Mouse (Mus musculus) frontal cortex, adult 2 months (tissue): Measurements from ENCODE around the gene Shank2. TPM values are rescaled to one million over a fixed set of nuclear protein-coding genes. Genes with fewer than 3 reads are reported as not detected.

Experiments used
- DNase-seq, 2 experiments: peaks; one replicate each; pipeline ENCODE4 v3.0.0; 2022; ENCODE audit warnings: low spot score in 1 of 2; ENCODE audit errors: extremely low spot score in 1 of 2
- polyA plus RNA-seq: library from polyadenylated mRNA; depleted of rRNA; stranded (reverse); fragments of >200 nt; gene quantifications from 2 replicates; pipeline ENCODE4 v1.2.3, GENCODE M21; 2012

Shank2 gene
- polyA plus RNA-seq, 1 experiment = 63.4 TPM

DNA sequence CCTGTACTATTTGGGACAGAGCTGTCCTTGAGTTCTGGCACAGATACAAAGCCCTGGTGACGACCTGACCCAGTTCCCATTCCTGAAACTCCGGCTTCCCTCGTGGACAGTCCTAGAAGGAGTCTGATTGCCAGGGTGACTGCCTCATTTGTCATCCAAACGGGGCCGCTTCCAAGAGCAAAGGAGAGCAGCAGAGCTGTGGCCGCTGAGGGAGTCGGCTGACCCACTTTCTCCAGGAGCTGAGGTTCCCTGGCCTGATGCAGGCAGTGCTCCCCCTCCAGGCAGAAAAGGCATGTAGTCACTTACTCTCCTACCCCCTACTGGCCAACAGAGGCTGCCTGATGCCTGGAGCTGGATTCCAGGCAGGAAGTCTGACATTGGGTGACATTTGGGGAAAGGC lies 206.1 kb downstream of the Shank2 start:
- DNase-seq = peak; percentile 66 to 81

- DNase-seq = no peak
Observed at GRCm38 (mm10) chr7:144208628-144209027, 206.9 kb downstream of the Shank2 start.

GRCm38 (mm10) chr7:144210526-144210925 lies 208.8 kb downstream of the Shank2 start:
- DNase-seq = peak in 1 of 2 experiments; percentile 66

GRCm38 (mm10) chr7:144212694-144213093 lies 211.0 kb downstream of the Shank2 start:
- no peak for DNase-seq

DNA sequence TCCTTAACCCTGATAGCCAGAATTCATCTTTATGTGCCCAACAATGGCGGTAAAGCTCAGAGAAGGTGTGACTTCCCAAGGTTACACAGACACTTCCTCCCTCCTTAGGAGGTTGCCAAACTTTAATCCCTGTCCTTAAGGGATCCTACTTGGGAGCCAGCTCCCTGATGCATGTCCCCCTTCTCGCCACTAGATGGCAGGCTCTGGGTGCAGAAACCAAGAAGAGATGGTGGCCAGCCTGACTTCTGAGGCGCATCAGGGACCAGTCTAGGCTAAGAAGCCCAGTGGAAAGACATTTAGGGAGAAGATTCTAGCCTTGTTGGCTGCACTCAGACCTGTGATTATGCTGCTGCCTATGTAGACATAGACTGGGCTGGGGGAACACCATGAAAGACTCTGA lies 215.5 kb downstream of the Shank2 start:
- DNase-seq = peak in 1 of 2 experiments; percentile 92

- DNase-seq = no peak
Observed at GRCm38 (mm10) chr7:144228683-144229082, 227.0 kb downstream of the Shank2 start.

DNA sequence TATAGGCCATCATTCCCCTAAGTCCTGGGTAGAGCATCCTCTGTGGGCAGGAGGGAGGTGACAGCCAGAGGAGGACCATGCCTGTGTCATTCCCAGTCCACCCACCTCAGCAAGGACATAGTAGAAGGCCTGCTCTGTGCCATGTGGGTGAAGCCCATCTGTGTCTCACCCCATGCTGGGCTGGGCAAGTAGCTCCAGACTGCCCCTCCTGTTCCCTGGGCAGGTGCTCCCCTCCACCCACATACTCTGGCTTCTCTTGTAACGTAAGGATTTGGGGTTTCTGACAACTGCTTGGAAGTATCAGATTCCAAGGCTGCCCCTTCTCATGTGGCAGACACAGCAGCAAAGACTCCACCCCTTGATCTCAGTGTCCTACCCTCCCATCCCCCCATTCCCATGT lies 227.7 kb downstream of the Shank2 start:
- DNase-seq = no peak

DNA sequence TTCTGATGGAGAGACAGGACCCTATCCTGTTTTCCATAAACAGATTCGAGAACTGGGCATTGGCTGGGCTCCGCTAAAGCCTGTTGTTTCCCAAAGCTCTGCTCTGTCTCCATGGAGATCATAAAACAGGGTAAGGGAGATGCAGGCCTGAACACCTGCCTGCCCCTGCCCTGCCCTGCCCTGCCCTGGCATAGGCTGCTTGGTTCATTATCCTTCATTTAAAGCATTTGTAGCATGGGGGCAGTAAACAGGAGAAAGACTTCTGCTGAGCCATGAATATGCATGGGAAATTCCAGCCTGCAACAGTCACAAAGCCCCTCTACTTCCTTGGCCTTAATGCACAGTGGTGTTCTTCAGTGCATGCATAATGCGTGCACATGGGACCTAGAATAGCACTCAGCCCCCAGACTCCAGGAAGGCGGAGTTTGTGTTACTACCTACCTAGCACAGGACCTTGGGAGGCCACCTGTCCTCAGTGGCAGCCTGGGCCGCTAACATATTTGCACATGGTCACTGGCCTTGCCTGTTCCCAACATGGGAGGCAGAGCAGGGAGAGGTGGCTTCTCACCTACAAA lies 230.5 kb downstream of the Shank2 start:
- no peak for DNase-seq

- DNase-seq = no peak
Observed at GRCm38 (mm10) chr7:144233479-144233878, 231.8 kb downstream of the Shank2 start.

GRCm38 (mm10) chr7:144234783-144235182 lies 233.1 kb downstream of the Shank2 start:
- DNase-seq = no peak

- no peak for DNase-seq
Observed at GRCm38 (mm10) chr7:144235523-144235922, 233.8 kb downstream of the Shank2 start.

DNA sequence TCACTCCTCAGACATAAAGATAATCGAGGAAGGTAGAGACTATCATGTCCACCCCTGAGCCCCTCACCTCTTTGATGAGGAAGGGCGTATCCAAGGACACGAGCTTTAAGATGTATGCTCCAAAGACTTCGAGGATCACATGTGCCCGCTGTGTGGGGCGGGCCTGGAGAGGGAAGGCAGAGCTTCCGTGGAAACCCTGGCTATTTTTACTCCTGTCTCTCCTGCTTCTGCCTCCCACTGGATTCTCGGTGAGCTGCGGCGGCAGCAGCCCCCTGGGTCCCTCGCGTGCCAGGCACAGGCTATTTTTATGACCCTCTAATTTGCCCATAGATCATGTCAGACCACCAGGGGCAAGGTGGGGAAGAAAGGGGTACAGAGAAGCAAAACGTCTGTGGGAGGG lies 235.1 kb downstream of the Shank2 start:
- DNase-seq = peak; percentile 54 to 67

DNA sequence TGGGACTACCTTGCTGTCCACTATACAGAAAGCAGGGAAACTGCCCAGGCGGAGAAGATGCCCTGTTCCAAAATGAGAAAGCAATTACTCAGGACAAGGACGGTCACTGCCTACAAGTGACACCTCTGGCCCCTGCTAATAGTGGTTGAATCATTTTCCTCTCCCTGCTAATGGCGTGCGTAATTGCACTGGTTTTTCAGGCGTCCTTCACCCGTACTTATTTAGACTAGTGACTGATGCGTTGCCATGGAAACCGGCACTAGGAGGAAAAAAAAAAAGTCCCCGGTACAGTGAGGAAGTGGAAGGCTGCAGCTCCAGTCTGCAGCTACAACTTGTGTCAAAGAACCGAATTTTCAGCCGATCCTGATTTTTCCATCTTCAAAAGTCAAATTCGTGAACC lies 236.7 kb downstream of the Shank2 start:
- DNase-seq = peak; percentile 62 to 76

DNA sequence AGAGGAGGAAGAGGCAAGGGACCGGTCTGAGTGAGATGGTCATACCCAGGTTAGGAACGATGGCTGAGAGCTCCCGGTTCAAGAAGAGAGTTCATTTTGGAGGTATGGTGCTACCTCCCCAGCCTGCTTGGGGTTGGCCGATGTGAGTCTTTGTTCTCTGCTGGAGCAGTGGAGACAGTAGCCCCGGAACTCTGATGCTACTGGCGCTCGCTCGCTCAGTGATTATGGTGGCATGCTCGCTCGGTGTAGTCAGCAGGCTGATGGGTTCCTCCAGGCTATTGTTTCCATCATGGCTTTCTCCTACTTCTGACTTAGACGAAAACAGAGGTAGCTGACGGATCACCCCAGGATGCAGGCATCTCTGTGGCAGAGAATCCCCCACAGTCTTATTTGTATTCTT lies 237.3 kb downstream of the Shank2 start:
- DNase-seq = no peak

GRCm38 (mm10) chr7:144239571-144240370 lies 238.0 kb downstream of the Shank2 start:
- no peak for DNase-seq

DNA sequence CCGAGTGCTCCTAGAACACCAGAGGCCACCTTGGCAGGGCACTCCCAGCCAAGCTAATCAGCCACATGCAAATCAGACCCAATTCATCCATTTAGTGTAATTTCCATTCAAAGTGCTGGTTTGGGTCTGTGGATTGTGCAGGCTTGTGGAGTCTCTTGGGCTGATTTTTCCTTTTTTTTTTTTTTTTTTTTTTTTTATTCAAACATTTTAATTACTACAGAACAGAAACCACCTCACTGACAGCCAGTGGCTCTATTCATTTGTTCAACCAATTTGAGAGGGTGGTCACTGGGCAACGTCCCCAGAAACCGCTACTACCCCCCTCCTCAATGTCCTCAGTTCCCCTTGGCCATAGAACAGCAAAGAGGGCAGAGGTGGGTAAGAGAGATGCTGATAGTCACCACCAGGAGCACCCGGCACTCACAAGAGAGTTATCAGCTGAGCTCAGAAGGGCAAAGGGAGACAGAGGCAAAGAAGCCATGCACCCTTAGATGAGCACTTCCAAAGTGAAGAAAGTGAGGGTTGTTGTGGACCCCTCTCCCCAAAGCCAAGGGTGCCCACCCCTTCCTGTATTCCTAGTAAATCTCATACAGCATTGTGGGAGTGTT lies 239.1 kb downstream of the Shank2 start:
- no peak for DNase-seq

DNA sequence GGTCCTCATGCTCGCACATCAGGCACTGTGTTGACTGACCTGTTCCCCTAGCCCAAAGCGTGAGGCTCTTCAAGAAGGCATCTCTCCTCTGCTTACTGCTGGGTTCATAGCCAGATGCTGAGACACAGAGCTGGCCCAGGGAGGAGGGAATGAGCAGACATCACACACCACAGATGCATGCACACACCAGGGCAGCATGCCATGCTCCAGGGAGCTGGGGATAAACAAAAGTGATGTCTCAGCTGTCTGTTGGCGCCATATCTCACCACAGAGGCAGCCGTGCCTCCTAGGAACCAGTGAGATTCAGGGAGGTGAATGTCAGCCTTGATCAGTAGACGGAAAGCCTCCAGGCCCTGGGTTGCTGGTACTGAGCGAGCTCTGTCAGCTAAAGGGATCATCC lies 242.5 kb downstream of the Shank2 start:
- DNase-seq = no peak

DNA sequence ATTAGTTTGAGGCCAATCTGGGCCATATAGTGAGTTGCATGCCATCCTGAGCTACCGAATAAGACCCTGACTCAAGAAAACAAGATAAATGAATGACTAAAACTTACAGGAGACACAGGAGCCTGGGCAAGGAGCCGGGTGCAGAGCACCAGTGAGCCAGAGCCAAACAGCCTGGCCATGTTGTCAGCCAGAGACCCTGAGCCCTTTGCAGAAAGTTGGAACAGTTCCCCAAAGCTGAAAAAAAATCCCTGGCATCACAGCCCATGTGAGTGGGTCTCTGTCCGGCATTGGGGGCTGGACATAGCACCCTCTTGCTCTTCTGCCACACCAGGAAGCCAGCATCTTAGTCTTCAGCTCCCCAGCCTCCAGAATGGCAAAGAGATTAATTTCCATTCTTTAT lies 244.5 kb downstream of the Shank2 start:
- DNase-seq = no peak

DNA sequence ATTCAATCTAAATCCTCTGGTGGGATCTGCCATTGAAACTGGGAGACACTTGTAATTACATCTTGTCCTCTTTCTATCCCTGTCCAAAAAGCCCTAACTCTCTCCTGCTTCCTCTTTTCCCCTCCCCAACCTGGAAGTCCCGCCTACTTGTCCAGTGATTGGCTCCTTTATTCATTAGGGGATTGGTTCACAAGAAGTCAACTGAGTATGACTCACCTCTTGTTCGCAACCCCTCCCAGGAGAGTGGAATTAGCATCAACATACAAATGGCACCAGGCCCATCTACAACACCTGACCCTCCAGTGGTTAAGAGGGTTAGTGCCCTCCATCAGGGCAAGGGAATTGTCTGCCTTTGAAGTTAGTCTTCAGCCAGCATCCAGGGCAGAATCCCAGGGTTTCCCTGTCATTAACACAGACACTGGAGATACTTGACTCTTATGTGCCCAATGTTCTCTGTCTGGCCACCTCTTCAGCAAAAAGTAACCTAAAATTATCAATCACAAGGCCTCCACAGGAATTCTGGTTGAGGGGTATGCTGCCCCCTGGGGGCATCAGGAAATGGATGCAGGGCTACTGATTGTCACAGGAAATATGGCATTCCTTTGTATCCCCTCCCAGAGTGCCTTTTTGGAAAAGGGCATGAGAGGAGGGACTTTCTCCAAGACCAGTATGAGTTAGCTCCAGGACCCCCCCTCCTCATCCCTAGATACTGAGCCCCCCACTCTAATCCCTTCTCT lies 247.1 kb downstream of the Shank2 start:
- no peak for DNase-seq

DNA sequence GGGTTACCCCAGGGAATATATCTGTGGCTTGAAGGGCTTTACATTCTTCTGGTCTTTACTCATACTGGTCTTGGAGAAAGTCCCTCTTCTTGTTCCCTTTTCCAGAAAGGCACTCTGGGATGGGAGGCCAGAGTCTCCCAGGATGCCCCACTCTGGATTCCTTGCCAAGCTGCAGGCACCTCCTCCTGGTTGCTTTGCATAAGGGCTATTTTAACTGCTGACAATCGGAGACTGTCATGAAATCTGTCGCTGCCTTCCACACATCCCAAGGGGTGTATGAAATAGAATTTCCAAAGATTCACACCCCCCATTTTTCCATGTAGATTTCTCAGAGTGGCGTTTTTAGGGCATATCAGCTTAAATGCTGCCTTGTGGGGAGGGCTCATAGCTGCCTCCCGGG lies 249.1 kb downstream of the Shank2 start:
- DNase-seq = peak in 1 of 2 experiments; percentile 75

GRCm38 (mm10) chr7:144251250-144251649 lies 249.5 kb downstream of the Shank2 start:
- DNase-seq = peak in 1 of 2 experiments; percentile 67
